Mouse (Mus musculus) midbrain, postnatal 0 days (tissue): ENCODE measurements around the gene Clstn2. TPM values are rescaled to one million over a fixed set of nuclear protein-coding genes. Genes with fewer than 3 reads are reported as not detected.

ENCODE experiments used
- ATAC-seq: fragments of 200-750 bp; cut with Nextera tagmentation; 2 replicates; pipeline ENCODE4 v1.8.0; 2017; ENCODE audit warnings: moderate number of reproducible peaks, mild to moderate bottlenecking, moderate TSS enrichment, moderate library complexity; ENCODE audit not compliant: low FRiP score
- DNase-seq: peaks from one replicate; pipeline ENCODE4 v3.0.0-alpha.2; 2015; ENCODE audit warnings: low spot score
- H3K27ac ChIP-seq: fragments of 300-500 bp; sonication (generic); 2 replicates; pipeline ENCODE4 v1.5.1; 2014; ENCODE audit warnings: low read depth, mild to moderate bottlenecking, low read length, mixed read lengths
- H3K27me3 ChIP-seq: fragments of 300-500 bp; sonication (generic); 2 replicates; pipeline ENCODE4 v1.6.1; 2014; ENCODE audit warnings: low read length, control low read depth, mixed read lengths; ENCODE audit not compliant: insufficient read depth
- H3K36me3 ChIP-seq: fragments of 300-500 bp; sonication (generic); 2 replicates; pipeline ENCODE4 v1.6.1; 2014; ENCODE audit warnings: low read length, control low read depth, mixed read lengths; ENCODE audit not compliant: insufficient read depth
- H3K4me1 ChIP-seq: fragments of 300-500 bp; sonication (generic); 2 replicates; pipeline ENCODE4 v1.6.1; 2014; ENCODE audit warnings: mild to moderate bottlenecking, control low read depth, antibody characterized with exemption, low read length, mixed read lengths; ENCODE audit not compliant: insufficient read depth
- H3K4me2 ChIP-seq: fragments of 300-500 bp; sonication (generic); 2 replicates; pipeline ENCODE4 v1.6.1; 2014; ENCODE audit warnings: low read depth, mild to moderate bottlenecking, low read length, mixed read lengths; ENCODE audit not compliant: poor library complexity, severe bottlenecking
- H3K4me3 ChIP-seq: fragments of 300-500 bp; sonication (generic); 2 replicates; pipeline ENCODE4 v1.5.1; 2014; ENCODE audit warnings: low read depth, mild to moderate bottlenecking, low read length, moderate library complexity
- H3K9ac ChIP-seq: fragments of 300-500 bp; sonication (generic); replicated peaks from 2 replicates; pipeline ENCODE4 v1.6.1; 2014; ENCODE audit warnings: mild to moderate bottlenecking, low read length, moderate library complexity, mixed read lengths; ENCODE audit not compliant: poor library complexity, severe bottlenecking
- H3K9me3 ChIP-seq: fragments of 300-500 bp; sonication (generic); 2 replicates; pipeline ENCODE4 v1.6.1; 2016; ENCODE audit warnings: low read length, control low read depth
- CTCF ChIP-seq: IDR thresholded peaks from 2 replicates; pipeline ENCODE4 v1.5.1; 2016; ENCODE audit warnings: antibody characterized with exemption, mild to moderate bottlenecking
- WGBS: fragments of 180-500 bp; shearing (Covaris S2); extraction: QIAGEN DNeasy Blood & Tissue Kit; methylation state at CpG from one replicate; pipeline ENCODE4 v1.1.7; 2014; 5-methylcytosine and 5-hydroxymethylcytosine counted together
- polyA plus RNA-seq: library from polyadenylated mRNA; unstranded; fragments of >200 nt; fragmentation: Nextera tagmentation; extraction: Ambion mirVana; gene quantifications from 2 replicates; pipeline ENCODE4 v1.2.1, GENCODE M21; 2015
- total RNA-seq: library from RNA; depleted of rRNA; stranded (reverse); fragments of >200 nt; gene quantifications from 2 replicates; pipeline ENCODE4 v1.2.3, GENCODE M21; 2014

Clstn2 gene
- total and polyA plus RNA-seq, 2 experiments from 2014 or later, result 9.2 to 45.7 TPM

DNA sequence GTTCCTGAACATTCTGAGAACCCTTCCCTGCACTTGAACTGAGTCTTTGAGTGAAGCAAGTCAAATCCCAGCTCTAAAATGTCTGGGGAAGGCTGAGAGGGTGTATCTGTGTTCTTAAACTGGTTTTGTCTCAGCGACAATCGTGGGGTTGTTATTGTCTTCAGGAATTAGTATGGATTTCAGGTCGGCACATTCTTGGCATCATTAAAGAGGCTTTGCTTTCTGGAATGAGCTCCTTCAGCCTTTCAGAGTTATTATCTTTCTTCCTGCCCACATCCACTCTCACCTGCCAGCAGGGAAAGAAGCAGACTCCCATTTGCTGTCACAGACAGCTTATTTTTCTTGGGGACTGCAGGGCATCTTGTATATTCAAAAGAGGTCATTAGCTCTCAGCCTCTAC, 398.1 kb downstream of the Clstn2 start:
- WGBS, result 50% methylated on average over 3 of the region's 3 CpGs
- Histone ChIP-seq H3K27ac (no peak overlapping the region), H3K9ac (no peak overlapping the region), H3K4me3 (no peak overlapping the region), H3K27me3 (no peaks in the 10 kb centered on the region), H3K4me1 (no peaks in the 10 kb centered on the region; the same call in 1 of the 2 replicates), H3K9me3 (no peaks in the 10 kb centered on the region), H3K36me3 (no peaks in the 10 kb centered on the region), H3K4me2 (no peak overlapping the region)
- TF ChIP-seq CTCF, result no peak
- no peak for ATAC-seq
- no peak for DNase-seq

DNA sequence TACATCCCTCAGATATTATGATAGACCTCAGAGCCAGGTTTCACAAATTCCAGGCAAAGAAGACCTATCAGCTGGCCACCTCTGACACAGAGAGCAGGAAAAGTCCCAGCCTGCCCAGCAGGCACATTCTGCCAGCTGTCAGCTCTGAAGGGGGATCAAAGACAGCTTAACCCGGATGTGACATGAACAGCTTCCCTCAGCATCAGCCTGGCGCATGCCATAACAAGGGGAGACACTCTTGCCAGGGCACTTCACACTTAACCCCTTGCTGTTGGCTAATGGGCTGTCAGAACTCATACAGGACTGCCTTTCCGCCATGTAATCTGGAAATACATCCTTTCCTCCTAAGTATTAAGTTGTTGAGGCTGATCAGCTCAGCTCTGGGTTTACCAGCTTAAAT, 403.8 kb downstream of the Clstn2 start:
- WGBS, result 34% methylated on average over 3 of the region's 3 CpGs
- no peak for ATAC-seq
- no peak for DNase-seq
- Histone ChIP-seq H3K9me3 (no peaks in the 10 kb centered on the region), H3K4me1 (no peaks in the 10 kb centered on the region), H3K27ac (no peak overlapping the region), H3K36me3 (no peaks in the 10 kb centered on the region), H3K27me3 (no peaks in the 10 kb centered on the region), H3K4me2 (no peak overlapping the region), H3K9ac (no peak overlapping the region), H3K4me3 (no peak overlapping the region)
- no peak for TF ChIP-seq CTCF

- no peak overlapping the region for H3K27ac ChIP-seq
Observed at GRCm38 (mm10) chr9:97628361-97628908, 404.5 kb downstream of the Clstn2 start.

GRCm38 (mm10) chr9:97627916-97628315, 405.1 kb downstream of the Clstn2 start:
- peak; percentile 33 for DNase-seq
- no peak overlapping the region for H3K4me3 ChIP-seq
- H3K4me1 ChIP-seq, result no peaks in the 10 kb centered on the region
- no peak for TF ChIP-seq CTCF
- WGBS, result 77% methylated on average over 3 of the region's 3 CpGs
- H3K27ac ChIP-seq, result no peak overlapping the region
- ATAC-seq, result no peak
- no peak overlapping the region for H3K4me2 ChIP-seq
- no peak overlapping the region for H3K9ac ChIP-seq
- no peaks in the 10 kb centered on the region for H3K9me3 ChIP-seq
- H3K27me3 ChIP-seq, result no peaks in the 10 kb centered on the region
- H3K36me3 ChIP-seq, result no peaks in the 10 kb centered on the region

More at GRCm38 (mm10) chr9:97628361-97628908, 404.5 kb downstream of the Clstn2 start:
- Histone ChIP-seq H3K4me1 (no peaks in the 10 kb centered on the region), H3K9ac (no peak overlapping the region), H3K4me2 (no peak overlapping the region), H3K9me3 (no peaks in the 10 kb centered on the region), H3K4me3 (no peak overlapping the region), H3K36me3 (no peaks in the 10 kb centered on the region), H3K27me3 (no peaks in the 10 kb centered on the region)
- TF ChIP-seq CTCF, result no peak
- 53% methylated on average over 6 of the region's 6 CpGs for WGBS
- ATAC-seq, result no peak
- DNase-seq, result no peak

DNA sequence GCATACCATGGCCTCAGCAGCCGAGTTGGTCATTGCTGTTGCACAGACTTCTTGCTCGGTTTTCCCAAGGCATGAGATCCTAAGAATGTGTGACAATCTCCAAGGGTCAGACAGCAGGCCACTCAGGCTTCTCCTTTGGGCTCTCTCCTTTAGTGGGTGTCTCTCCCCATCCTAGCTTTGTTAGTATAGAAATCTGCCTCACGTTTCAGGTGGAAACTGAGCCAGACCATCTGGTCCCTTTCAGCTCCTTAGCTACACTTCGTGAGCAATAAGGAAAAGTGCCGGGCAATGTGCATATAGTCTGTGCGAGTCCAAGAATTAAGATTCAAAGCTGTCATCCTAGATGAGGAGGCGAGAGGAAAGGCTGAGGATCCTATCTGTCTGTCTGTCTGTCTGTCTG, 422.4 kb downstream of the Clstn2 start:
- H3K4me2 ChIP-seq, result no peak overlapping the region
- no peaks in the 10 kb centered on the region for H3K4me1 ChIP-seq
- TF ChIP-seq CTCF, result no peak
- H3K27me3 ChIP-seq, result no peaks in the 10 kb centered on the region
- no peaks in the 10 kb centered on the region for H3K9me3 ChIP-seq
- ATAC-seq (no peak), DNase-seq (no peak)
- 81% methylated on average over 7 of the region's 7 CpGs for WGBS
- H3K27ac ChIP-seq, result no peak overlapping the region
- no peak overlapping the region for H3K4me3 ChIP-seq
- no peaks in the 10 kb centered on the region for H3K36me3 ChIP-seq
- no peak overlapping the region for H3K9ac ChIP-seq

GRCm38 (mm10) chr9:97603729-97604128, 429.3 kb downstream of the Clstn2 start:
- Histone ChIP-seq H3K4me1 (no peaks in the 10 kb centered on the region), H3K4me3 (no peak overlapping the region), H3K9me3 (no peaks in the 10 kb centered on the region), H3K27ac (no peak overlapping the region), H3K27me3 (no peaks in the 10 kb centered on the region), H3K36me3 (no peaks in the 10 kb centered on the region), H3K9ac (no peak overlapping the region), H3K4me2 (no peak overlapping the region)
- TF ChIP-seq CTCF, result no peak
- DNase-seq (no peak), ATAC-seq (no peak)
- WGBS, result 42% methylated on average over 8 of the region's 8 CpGs
